8 mouse cellular contexts compared by ENCODE assay signal in the genomic region with DNA sequence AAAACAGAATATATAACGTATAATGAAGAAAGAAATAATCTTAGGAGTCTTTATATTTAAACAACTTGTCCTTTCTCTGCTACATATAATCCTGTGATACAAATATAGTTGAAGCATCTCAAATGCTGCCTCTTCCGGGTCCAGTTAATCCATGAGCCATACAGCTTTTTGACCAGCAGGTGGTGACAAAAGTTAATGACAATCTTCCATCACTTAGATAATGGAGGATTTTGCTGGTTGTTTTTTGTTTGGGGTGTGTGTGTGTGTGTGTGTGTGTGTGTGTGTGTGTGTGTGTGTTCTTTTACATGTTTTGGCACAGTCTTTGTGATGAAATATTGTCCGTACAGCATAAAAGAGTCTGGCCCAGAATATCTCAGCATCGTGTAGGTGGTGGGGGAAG. TPM values are rescaled to one million over a fixed set of nuclear protein-coding genes. Genes with fewer than 3 reads are reported as not detected.
DNase-seq lines count a peak whose midpoint lies in the region; ATAC-seq and TF ChIP-seq lines count a peak whose summit lies in the region.

No protein-coding gene starts in this region.

- peaks cover 3% of the 10 kb centered on the region for H3K9me3 ChIP-seq in CH12.LX (replicated peaks; ENCODE audit: low read length)
- H3K9me3 ChIP-seq in liver, embryonic 12.5 days (replicated peaks) = no peaks in the 10 kb centered on the region

- 0 out of 2 replicates have a peak, but pooled peaks have one; percentile 14 for TF ChIP-seq EP300 in CH12.LX (IDR thresholded peaks at IDR 0.05; ENCODE audit: low read length)

- in situ Hi-C loops in CH12.LX (cut with MboI; ENCODE audit: low pct_ligation_motif_present, low pct_unique_long_range_greater_than_20kb, low sequenced_read_pairs) = no loop called here

- H3K79me2 ChIP-seq in CH12.LX (replicated peaks; ENCODE audit: control insufficient read depth, extremely low read depth, insufficient read depth, poor library complexity, severe bottlenecking) = peaks cover 19% of the 10 kb centered on the region

- H3K36me3 ChIP-seq in CH12.LX (replicated peaks in 1 of 2; ENCODE audit: control insufficient read depth in 1 of 2, insufficient read depth in 1 of 2, low read length in 1 of 2) = peaks cover 0 to 3% of the 10 kb centered on the region in 2 experiments
- no peaks in the 10 kb centered on the region for H3K36me3 ChIP-seq in kidney, adult 2 months (ENCODE audit: control insufficient read depth, insufficient read depth, low read length)
- H3K36me3 ChIP-seq in liver, embryonic 12.5 days = peaks cover 3% of the 10 kb centered on the region

- no peak for TF ChIP-seq POLR2A in CH12.LX (IDR thresholded peaks at IDR 0.05; ENCODE audit: low read depth, low read length)
- no peak for TF ChIP-seq POLR2A in kidney, adult 2 months (IDR thresholded peaks at IDR 0.05; ENCODE audit: low read depth, low read length)

- H3K4me2 ChIP-seq in CH12.LX (ENCODE audit: insufficient read depth, low read depth, poor library complexity, severe bottlenecking) = no peak overlapping the region; the same call in 1 of the 2 replicates
- peak overlapping the region; percentile 44 for H3K4me2 ChIP-seq in liver, embryonic 12.5 days

- peak; percentile 82 for TF ChIP-seq RAD21 in CH12.LX (IDR thresholded peaks at IDR 0.05; ENCODE audit: low read depth, low read length)

- dilution Hi-C loops in CH12.LX (cut with MboI; ENCODE audit: extremely low pct_ligation_motif_present, extremely low pct_unique_long_range_greater_than_20kb, low sequenced_read_pairs) = no loop called here

- peaks cover 8 to 40% of the 10 kb centered on the region in 2 experiments for H3K4me1 ChIP-seq in CH12.LX (ENCODE audit: control insufficient read depth in 1 of 2, insufficient read depth in 2 of 2)
- peaks cover 24% of the 10 kb centered on the region; the same call in 1 of the 2 replicates for H3K4me1 ChIP-seq in kidney, adult 2 months (ENCODE audit: control insufficient read depth, insufficient read depth, low read length)
- peaks cover 24% of the 10 kb centered on the region for H3K4me1 ChIP-seq in liver, embryonic 12.5 days

- WGBS in kidney, adult 2 months = 9% methylated on average over 4 of the region's 4 CpGs
- 13% methylated on average over 4 of the region's 4 CpGs for WGBS in liver, embryonic 12.5 days (ENCODE audit: insufficient replicate concordance)

- no peaks in the 10 kb centered on the region for H3K27me3 ChIP-seq in CH12.LX (replicated peaks)
- H3K27me3 ChIP-seq in kidney, adult 2 months (replicated peaks; ENCODE audit: control insufficient read depth, insufficient read depth, low read length) = no peaks in the 10 kb centered on the region
- no peaks in the 10 kb centered on the region for H3K27me3 ChIP-seq in liver, embryonic 12.5 days (replicated peaks)

- no peak overlapping the region for H3K4me3 ChIP-seq in CH12.LX (replicated peaks in 1 of 3; ENCODE audit: low read depth in 2 of 3, low read length in 2 of 3, poor library complexity in 1 of 3)
- H3K4me3 ChIP-seq in kidney, adult 2 months (ENCODE audit: insufficient read depth, low read depth, low read length) = peak overlapping the region; percentile 29; the same call in 1 of the 2 replicates
- 0 out of 2 replicates have a peak overlapping the region, but pooled peaks have one; percentile 1 for H3K4me3 ChIP-seq in liver, embryonic 12.5 days

- peak overlapping the region; percentile 23 for H3K9ac ChIP-seq in CH12.LX (ENCODE audit: insufficient read depth, low read depth)
- H3K9ac ChIP-seq in liver, embryonic 12.5 days = no peak overlapping the region

- DNase-seq in 3T3-L1 (ENCODE audit: low read depth, low spot score) = peak; percentile 91
- peak; percentile 79 for DNase-seq in CH12.LX (ENCODE audit: extremely low read depth)
- peak; percentile 75 to 83 for DNase-seq in cerebellum, postnatal 10 days
- DNase-seq in kidney, adult 2 months = peak; percentile 78
- DNase-seq in naive thymus-derived CD4-positive, alpha-beta T cell, adult 2 months (ENCODE audit: low read depth) = peak; percentile 81
- DNase-seq in ovary, postnatal 36 days (ENCODE audit: low spot score) = no peak

- ATAC-seq in granulocyte monocyte progenitor cell, adult 5-6 weeks (replicated peaks; ENCODE audit: poor library complexity, severe bottlenecking) = peak; percentile 51
- ATAC-seq in liver, embryonic 12.5 days = no peak

- H3K27ac ChIP-seq in CH12.LX (ENCODE audit: insufficient read depth, low read depth) = no peak overlapping the region
- peak overlapping the region; percentile 84 for H3K27ac ChIP-seq in kidney, adult 2 months (ENCODE audit: insufficient read depth, low read depth, low read length)
- H3K27ac ChIP-seq in liver, embryonic 12.5 days = no peak overlapping the region

- TF ChIP-seq CTCF in CH12.LX (conservative IDR thresholded peaks at IDR 0.05 in 1 of 2, IDR thresholded peaks at IDR 0.05 in 1 of 2; ENCODE audit: low read depth in 2 of 2, low read length in 2 of 2) = peak; percentile 26 to 88; a peak in 2 of 4 replicates
- 0 out of 2 replicates have a peak, but pooled peaks have one; percentile 18 for TF ChIP-seq CTCF in kidney, adult 2 months (conservative IDR thresholded peaks at IDR 0.05; ENCODE audit: insufficient read depth, insufficient read length, low read depth, low read length)

TF ChIP-seq in CH12.LX, 34 proteins besides CTCF, POLR2A, EP300 and RAD21 (continues in another document):
- TF ChIP-seq E2F4 (IDR thresholded peaks at IDR 0.05; ENCODE audit: insufficient replicate concordance, low read depth, low read length) (0 out of 2 replicates have a peak, but pooled peaks have one; percentile 63), ZC3H11A (IDR thresholded peaks at IDR 0.05; ENCODE audit: low read depth, low read length) (peak; percentile 35; the same call in 1 of the 2 replicates), MAZ (IDR thresholded peaks at IDR 0.05; ENCODE audit: low read depth, low read length) (no peak), NELFE (IDR thresholded peaks at IDR 0.05; ENCODE audit: low read depth, low read length) (peak; percentile 46; the same call in 1 of the 2 replicates), USF2 (conservative IDR thresholded peaks at IDR 0.05; ENCODE audit: low read depth, low read length) (no peak), GABPA (IDR thresholded peaks at IDR 0.05; ENCODE audit: insufficient replicate concordance, low read depth, low read length) (no peak), SIN3A (IDR thresholded peaks at IDR 0.05; ENCODE audit: low read length) (peak; percentile 41; the same call in 1 of the 2 replicates), SMC3 (IDR thresholded peaks at IDR 0.05; ENCODE audit: low read depth, low read length) (peak; percentile 87), CHD2 (IDR thresholded peaks at IDR 0.05; ENCODE audit: low read length) (no peak), ZKSCAN1 (IDR thresholded peaks at IDR 0.05; ENCODE audit: borderline replicate concordance, low read depth, low read length) (no peak), ELF1 (IDR thresholded peaks at IDR 0.05; ENCODE audit: low read depth, low read length) (peak; percentile 95), RCOR1 (conservative IDR thresholded peaks at IDR 0.05; ENCODE audit: low read depth, low read length) (no peak), PAX5 (IDR thresholded peaks at IDR 0.05; ENCODE audit: low read length) (no peak), MXI1 (IDR thresholded peaks at IDR 0.05; ENCODE audit: low read depth, low read length) (no peak), CHD1 (IDR thresholded peaks at IDR 0.05; ENCODE audit: low read depth, low read length) (no peak), MEF2A (IDR thresholded peaks at IDR 0.05; ENCODE audit: borderline replicate concordance, low read depth, low read length) (0 out of 2 replicates have a peak, but pooled peaks have one; percentile 17), JUND (conservative IDR thresholded peaks at IDR 0.05; ENCODE audit: low read depth, low read length) (no peak), TCF12 (IDR thresholded peaks at IDR 0.05; ENCODE audit: low read depth, low read length) (no peak), MYC (IDR thresholded peaks at IDR 0.05; ENCODE audit: low read depth, low read length) (peak; percentile 75), HCFC1 (IDR thresholded peaks at IDR 0.05; ENCODE audit: low read depth, low read length) (peak; percentile 29; the same call in 1 of the 2 replicates), KAT2A (IDR thresholded peaks at IDR 0.05; ENCODE audit: insufficient replicate concordance, low read length) (no peak), POLR2AphosphoS2 (IDR thresholded peaks at IDR 0.05; ENCODE audit: low read depth, low read length) (no peak), NRF1 (IDR thresholded peaks at IDR 0.05; ENCODE audit: low read depth, low read length) (no peak), MAX (IDR thresholded peaks at IDR 0.05; ENCODE audit: low read length) (0 out of 2 replicates have a peak, but pooled peaks have one; percentile 19), MAFK (IDR thresholded peaks at IDR 0.05; ENCODE audit: insufficient replicate concordance, low read length) (no peak)

RNA-seq across cellular contexts. Expression of gene Asb15, which starts 2.2 kb away (rescaled TPM):
- total RNA-seq in CH12.LX (2012; rRNA removed) (not detected in 2 replicates), CH12.LX (2014; rRNA removed) (not detected in 2 replicates)
- 0.10 TPM in 2 replicates for polyA plus RNA-seq in CH12.LX (2012; ENCODE audit: insufficient read length, low read depth)
- total RNA-seq in granulocyte monocyte progenitor cell, adult 5-6 weeks (2014; fragmentation: Nextera tagmentation) = not detected in 2 replicates
- not detected in 2 replicates for total RNA-seq in granulocyte monocyte progenitor cell, adult 5-6 weeks (2017)
- polyA plus RNA-seq in kidney, adult 2 months (2012; rRNA removed) = 2.6 and 3.8 TPM in 2 replicates
- polyA plus RNA-seq in liver, embryonic 12.5 days (2016; fragmentation: Nextera tagmentation; extraction: Ambion mirVana) = 0.04 TPM in 1 of 2 replicates, not detected in the other

RNA-seq across cellular contexts. Expression of gene Ndufa5, which starts 2.4 kb away (rescaled TPM):
- 162 and 222 TPM in 2 replicates for total RNA-seq in CH12.LX (2012; rRNA removed)
- total RNA-seq in CH12.LX (2014; rRNA removed) = 67.2 and 92.0 TPM in 2 replicates
- polyA plus RNA-seq in CH12.LX (2012; ENCODE audit: insufficient read length, low read depth) = 372 and 433 TPM in 2 replicates
- total RNA-seq in granulocyte monocyte progenitor cell, adult 5-6 weeks (2014; fragmentation: Nextera tagmentation) = 168 and 178 TPM in 2 replicates
- 309 and 362 TPM in 2 replicates for total RNA-seq in granulocyte monocyte progenitor cell, adult 5-6 weeks (2017)
- polyA plus RNA-seq in kidney, adult 2 months (2012; rRNA removed) = 14.8 and 24.9 TPM in 2 replicates
- polyA plus RNA-seq in liver, embryonic 12.5 days (2016; fragmentation: Nextera tagmentation; extraction: Ambion mirVana) = 274 and 277 TPM in 2 replicates

RNA-seq across cellular contexts. Expression of gene Iqub, which starts 15.3 kb away (rescaled TPM):
- not detected in 2 replicates for total RNA-seq in CH12.LX (2012; rRNA removed)
- total RNA-seq in CH12.LX (2014; rRNA removed) = not detected in 2 replicates
- not detected in 2 replicates for polyA plus RNA-seq in CH12.LX (2012; ENCODE audit: insufficient read length, low read depth)
- total RNA-seq in granulocyte monocyte progenitor cell, adult 5-6 weeks (2014; fragmentation: Nextera tagmentation) = not detected in 2 replicates
- not detected in 2 replicates for total RNA-seq in granulocyte monocyte progenitor cell, adult 5-6 weeks (2017)
- polyA plus RNA-seq in kidney, adult 2 months (2012; rRNA removed) = 0.03 TPM in 1 of 2 replicates, not detected in the other
- 0.07 TPM in 1 of 2 replicates, not detected in the other for polyA plus RNA-seq in liver, embryonic 12.5 days (2016; fragmentation: Nextera tagmentation; extraction: Ambion mirVana)

Comparison
In these comparisons a context has a peak if more than half of its experiments do, and no peak if none do; other contexts are left out.
1. H3K4me3 ChIP-seq: peak in kidney, adult 2 months (single experiment) and liver, embryonic 12.5 days (single experiment); none in CH12.LX (0 of 3).
2. RNA of gene Ndufa5, which starts 2.4 kb away (polyA plus RNA-seq): 372 to 433 TPM in CH12.LX and 274 to 277 TPM in liver, embryonic 12.5 days; 14.8 to 24.9 TPM in kidney, adult 2 months; every median in the first group is over 10 times any median in the second.